Comparison of ENCODE assay signal across 8 mouse cellular contexts in the genomic region with DNA sequence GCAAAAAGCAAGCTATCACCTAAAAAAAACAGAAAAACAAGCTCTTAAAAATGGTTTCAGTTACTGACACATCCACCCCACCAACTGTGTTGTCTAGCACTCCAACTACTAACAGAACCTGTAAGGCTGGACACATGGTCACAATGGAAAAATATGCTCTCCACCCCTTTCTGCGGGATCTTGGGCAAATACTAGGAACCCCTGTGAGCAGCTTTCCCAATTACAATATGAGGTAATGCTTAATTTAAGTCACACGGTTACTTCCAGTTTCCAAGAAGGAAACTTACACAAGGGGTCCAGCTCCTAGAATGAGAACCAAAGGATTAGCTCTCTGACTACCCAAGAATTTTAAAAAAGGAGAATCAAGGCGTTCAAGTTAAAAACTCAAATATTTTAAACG. TPM values are rescaled to one million over a fixed set of nuclear protein-coding genes. Genes with fewer than 3 reads are reported as not detected.
DNase-seq lines count a peak whose midpoint lies in the region; ATAC-seq lines count a peak whose summit lies in the region.

No protein-coding gene starts in this region.

- peaks cover 6% of the 10 kb centered on the region; the same call in 1 of the 2 replicates for H3K4me1 ChIP-seq in forebrain, embryonic 14.5 days (ENCODE audit: control insufficient read depth, insufficient read depth, low read length)
- peaks cover 43% of the 10 kb centered on the region for H3K4me1 ChIP-seq in liver, embryonic 15.5 days (replicated peaks)
- 0 out of 2 replicates have a peak, but pooled peaks cover 7% of the 10 kb centered on the region for H3K4me1 ChIP-seq in stomach, embryonic 16.5 days (ENCODE audit: control insufficient read depth, insufficient read depth, low read length)

- ATAC-seq in forebrain, embryonic 14.5 days = no peak
- ATAC-seq in liver, embryonic 15.5 days (ENCODE audit: insufficient read depth) = no peak
- ATAC-seq in stomach, embryonic 16.5 days (ENCODE audit: insufficient read depth, low FRiP score) = no peak

- H3K36me3 ChIP-seq in forebrain, embryonic 14.5 days (ENCODE audit: control insufficient read depth, insufficient read depth, low read length) = peaks cover 34% of the 10 kb centered on the region
- peaks cover 38% of the 10 kb centered on the region for H3K36me3 ChIP-seq in liver, embryonic 15.5 days (replicated peaks)
- peaks cover 11% of the 10 kb centered on the region; the same call in 1 of the 2 replicates for H3K36me3 ChIP-seq in stomach, embryonic 16.5 days (ENCODE audit: control insufficient read depth, insufficient read depth, low read length)

- 15% methylated on average over 4 of the region's 4 CpGs for whole genome bisulfite sequencing in forebrain, embryonic 14.5 days
- WGBS in liver, embryonic 15.5 days (ENCODE audit: insufficient replicate concordance) = 34% methylated on average over 4 of the region's 4 CpGs
- WGBS in stomach, embryonic 16.5 days = 18% methylated on average over 4 of the region's 4 CpGs

- H3K4me3 ChIP-seq in forebrain, embryonic 14.5 days (ENCODE audit: low read depth, low read length) = peak overlapping the region; percentile 84
- H3K4me3 ChIP-seq in liver, embryonic 15.5 days (replicated peaks) = peak overlapping the region; percentile 88
- H3K4me3 ChIP-seq in stomach, embryonic 16.5 days (replicated peaks; ENCODE audit: low read length) = peak overlapping the region; percentile 95

- no peaks in the 10 kb centered on the region for H3K27me3 ChIP-seq in forebrain, embryonic 14.5 days (replicated peaks; ENCODE audit: control insufficient read depth, insufficient read depth, low read length)
- no peaks in the 10 kb centered on the region for H3K27me3 ChIP-seq in liver, embryonic 15.5 days
- no peaks in the 10 kb centered on the region for H3K27me3 ChIP-seq in stomach, embryonic 16.5 days (ENCODE audit: control insufficient read depth, insufficient read depth, low read length)

- H3K4me2 ChIP-seq in forebrain, embryonic 14.5 days (ENCODE audit: low read length) = peak overlapping the region; percentile 76
- peak overlapping the region; percentile 86 for H3K4me2 ChIP-seq in liver, embryonic 15.5 days
- peak overlapping the region; percentile 56 for H3K4me2 ChIP-seq in stomach, embryonic 16.5 days (ENCODE audit: low read depth, low read length)

- H3K9ac ChIP-seq in forebrain, embryonic 14.5 days (ENCODE audit: low read length) = peak overlapping the region; percentile 92; the same call in 1 of the 2 replicates
- peak overlapping the region; percentile 96 for H3K9ac ChIP-seq in liver, embryonic 15.5 days
- peak overlapping the region; percentile 97; the same call in 1 of the 2 replicates for H3K9ac ChIP-seq in stomach, embryonic 16.5 days (ENCODE audit: low read length)

- no peaks in the 10 kb centered on the region for H3K9me3 ChIP-seq in forebrain, embryonic 14.5 days (replicated peaks; ENCODE audit: control insufficient read depth, low read length)
- H3K9me3 ChIP-seq in liver, embryonic 15.5 days (replicated peaks) = no peaks in the 10 kb centered on the region
- no peaks in the 10 kb centered on the region for H3K9me3 ChIP-seq in stomach, embryonic 16.5 days (replicated peaks; ENCODE audit: control insufficient read depth, low read length)

- no peak overlapping the region for H3K27ac ChIP-seq in forebrain, embryonic 14.5 days (ENCODE audit: low read depth, low read length)
- peak overlapping the region; percentile 12; the same call in 1 of the 2 replicates for H3K27ac ChIP-seq in liver, embryonic 15.5 days (replicated peaks)
- H3K27ac ChIP-seq in stomach, embryonic 16.5 days (ENCODE audit: low read length) = no peak overlapping the region

- DNase-seq in retina, embryonic 14.5 days (ENCODE audit: low spot score) = peak; percentile 20
- no peak for DNase-seq in retina, postnatal 1 day
- peak; percentile 14 for DNase-seq in forebrain, embryonic 14.5 days (ENCODE audit: low spot score)
- no peak for DNase-seq in ovary, postnatal 36 days (ENCODE audit: low spot score)
- DNase-seq in gastrocnemius, postnatal 25 days = no peak
- no peak for DNase-seq in adrenal gland, postnatal 36 days

RNA-seq across cellular contexts. Expression of gene Sav1, which starts 1.3 kb away (rescaled TPM):
- 1.0 and 1.8 TPM in 2 replicates for polyA plus RNA-seq in forebrain, embryonic 14.5 days (2014; fragmentation: Nextera tagmentation; extraction: Ambion mirVana)
- 3.7 and 3.8 TPM in 2 replicates for polyA plus RNA-seq in liver, embryonic 15.5 days (2015; fragmentation: Nextera tagmentation; extraction: Ambion mirVana)
- 0.36 and 0.68 TPM in 2 replicates for polyA plus RNA-seq in stomach, embryonic 16.5 days (2015; fragmentation: Nextera tagmentation; extraction: Ambion mirVana)
- 10 to 100 TPM; 32.6 to 39.0 TPM for total RNA-seq in gastrocnemius, postnatal 25 days (2021)
- total RNA-seq in adrenal gland, postnatal 36 days (2021) = 10 to 100 TPM; 47.0 to 57.7 TPM

Comparison
In these comparisons a context has a peak if more than half of its experiments do, and no peak if none do; other contexts are left out.
1. DNase-seq: peak in retina, embryonic 14.5 days (single experiment) and forebrain, embryonic 14.5 days (single experiment); none in retina, postnatal 1 day (single experiment), ovary, postnatal 36 days (single experiment), gastrocnemius, postnatal 25 days (single experiment) and adrenal gland, postnatal 36 days (0 of 2).
2. Peak in every context shown above with its lines, with median percentiles within 50 percentile points of each other: H3K4me2 ChIP-seq, H3K4me3 ChIP-seq and H3K9ac ChIP-seq.